Mouse (Mus musculus): ENCODE results near the gene Tango6. TPM values are rescaled to one million over a fixed set of nuclear protein-coding genes. Genes with fewer than 3 reads are reported as not detected.

Tango6 gene
- 4.3 and 4.5 TPM in 2 replicates for total RNA-seq (2012; rRNA removed)
- total RNA-seq (2014; rRNA removed) = 2.1 and 2.9 TPM in 2 replicates
- polyA plus RNA-seq (2012; ENCODE audit: insufficient read length, low read depth) = 5.6 and 6.4 TPM in 2 replicates

DNA sequence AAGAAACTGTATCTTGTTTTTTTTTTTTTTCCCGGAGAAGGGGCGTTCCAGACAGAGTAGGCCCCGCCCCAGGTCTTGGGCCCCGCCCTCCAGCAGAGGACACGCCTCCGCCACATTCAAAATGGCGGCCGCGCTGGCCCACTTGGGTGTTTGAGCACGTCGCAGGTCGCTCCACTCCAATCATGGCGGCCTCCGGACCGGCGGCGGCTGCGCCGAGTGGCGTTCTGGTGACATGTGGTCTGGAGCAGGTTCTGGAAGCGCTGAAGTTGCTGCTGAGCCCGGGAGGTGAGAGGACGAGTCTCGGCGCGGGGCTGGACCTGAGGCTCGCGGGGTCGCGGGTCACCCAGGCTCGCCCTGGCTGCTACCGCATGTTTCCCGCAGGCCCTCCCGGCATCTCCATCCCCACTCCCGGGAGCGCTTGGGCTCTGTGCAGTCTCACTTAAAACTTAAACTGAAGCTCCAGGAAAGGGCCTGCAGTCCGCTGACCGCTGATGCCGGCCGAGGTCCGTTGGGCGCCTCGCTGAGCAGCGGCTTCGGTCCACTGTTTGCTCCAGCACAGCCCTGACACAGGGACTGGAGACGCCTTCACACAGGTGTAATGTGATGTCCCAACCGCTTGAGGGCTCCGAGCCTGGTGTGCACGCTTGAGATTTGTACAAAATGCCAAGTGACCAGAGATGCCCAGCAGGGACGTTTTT, at the start of gene Tango6:
Gene Tango6, plus strand, starts transcription at position 98 of the 698 bp plus-strand sequence.
- peak; percentile 9; the same call in 1 of the 2 replicates for TF ChIP-seq MAX (IDR thresholded peaks at IDR 0.05; ENCODE audit: low read length)
- no peak for TF ChIP-seq BHLHE40 (IDR thresholded peaks at IDR 0.05; ENCODE audit: low read depth, low read length)
- TF ChIP-seq ZMIZ1 (IDR thresholded peaks at IDR 0.05; ENCODE audit: low read depth, low read length) = peak; percentile 79
- no peak; the same call in 1 of the 2 replicates for TF ChIP-seq CHD1 (IDR thresholded peaks at IDR 0.05; ENCODE audit: low read depth, low read length)
- TF ChIP-seq CHD2 (IDR thresholded peaks at IDR 0.05; ENCODE audit: low read length) = no peak
- no peak; the same call in 1 of the 2 replicates for TF ChIP-seq RCOR1 (conservative IDR thresholded peaks at IDR 0.05; ENCODE audit: low read depth, low read length)
- TF ChIP-seq EP300 (IDR thresholded peaks at IDR 0.05; ENCODE audit: low read length) = no peak
- TF ChIP-seq MEF2A (IDR thresholded peaks at IDR 0.05; ENCODE audit: borderline replicate concordance, low read depth, low read length) = no peak
- peak; percentile 73 for TF ChIP-seq HCFC1 (IDR thresholded peaks at IDR 0.05; ENCODE audit: low read depth, low read length)
- TF ChIP-seq ZNF384 (IDR thresholded peaks at IDR 0.05; ENCODE audit: low read depth, low read length) = peak; percentile 95
- TF ChIP-seq CTCF (conservative IDR thresholded peaks at IDR 0.05 in 1 of 2, IDR thresholded peaks at IDR 0.05 in 1 of 2; ENCODE audit: low read depth in 2 of 2, low read length in 2 of 2) = peak; percentile 32 to 69; a peak in 3 of 4 replicates
- no peak for TF ChIP-seq MYC (IDR thresholded peaks at IDR 0.05; ENCODE audit: low read depth, low read length)
- peak; percentile 92 for TF ChIP-seq NELFE (IDR thresholded peaks at IDR 0.05; ENCODE audit: low read depth, low read length)
- 0 out of 2 replicates have a peak, but pooled peaks have one; percentile 44 for TF ChIP-seq KAT2A (IDR thresholded peaks at IDR 0.05; ENCODE audit: insufficient replicate concordance, low read length)
- TF ChIP-seq ETS1 (conservative IDR thresholded peaks at IDR 0.05; ENCODE audit: low read depth, low read length) = no peak
- TF ChIP-seq ELF1 (IDR thresholded peaks at IDR 0.05; ENCODE audit: low read depth, low read length) = peak; percentile 50
- TF ChIP-seq ZC3H11A (IDR thresholded peaks at IDR 0.05; ENCODE audit: low read depth, low read length) = no peak
- TF ChIP-seq GABPA (IDR thresholded peaks at IDR 0.05; ENCODE audit: insufficient replicate concordance, low read depth, low read length) = no peak
- no peak for TF ChIP-seq ZKSCAN1 (IDR thresholded peaks at IDR 0.05; ENCODE audit: borderline replicate concordance, low read depth, low read length)
- TF ChIP-seq MAZ (IDR thresholded peaks at IDR 0.05; ENCODE audit: low read depth, low read length) = no peak
- no peak for TF ChIP-seq JUND (conservative IDR thresholded peaks at IDR 0.05; ENCODE audit: low read depth, low read length)
- peak; percentile 3; the same call in 1 of the 2 replicates for TF ChIP-seq SMC3 (IDR thresholded peaks at IDR 0.05; ENCODE audit: low read depth, low read length)
- TF ChIP-seq POLR2AphosphoS2 (IDR thresholded peaks at IDR 0.05; ENCODE audit: low read depth, low read length) = peak; percentile 62; the same call in 1 of the 2 replicates
- peak; percentile 63; the same call in 1 of the 2 replicates for TF ChIP-seq TBP (conservative IDR thresholded peaks at IDR 0.05; ENCODE audit: low read depth, low read length)
- TF ChIP-seq MAFK (IDR thresholded peaks at IDR 0.05; ENCODE audit: insufficient replicate concordance, low read length) = no peak
- no peak for TF ChIP-seq PAX5 (IDR thresholded peaks at IDR 0.05; ENCODE audit: low read length)
- TF ChIP-seq TCF12 (IDR thresholded peaks at IDR 0.05; ENCODE audit: low read depth, low read length) = peak; percentile 95
- no peak for TF ChIP-seq SIN3A (IDR thresholded peaks at IDR 0.05; ENCODE audit: low read length)
- no peak for TF ChIP-seq UBTF (IDR thresholded peaks at IDR 0.05; ENCODE audit: low read depth, low read length)
- TF ChIP-seq NRF1 (IDR thresholded peaks at IDR 0.05; ENCODE audit: low read depth, low read length) = peak; percentile 73
- TF ChIP-seq POLR2A (IDR thresholded peaks at IDR 0.05; ENCODE audit: low read depth, low read length) = peak; percentile 93
- TF ChIP-seq USF2 (conservative IDR thresholded peaks at IDR 0.05; ENCODE audit: low read depth, low read length) = no peak
- 0 out of 2 replicates have a peak, but pooled peaks have one; percentile 24 for TF ChIP-seq IRF4 (IDR thresholded peaks at IDR 0.05; ENCODE audit: low read depth, low read length)
- no peak for TF ChIP-seq JUN (IDR thresholded peaks at IDR 0.05; ENCODE audit: insufficient read depth, low read depth, low read length)
- TF ChIP-seq USF1 (IDR thresholded peaks at IDR 0.05; ENCODE audit: low read depth, low read length) = no peak
- TF ChIP-seq MXI1 (IDR thresholded peaks at IDR 0.05; ENCODE audit: low read depth, low read length) = peak; percentile 66
- TF ChIP-seq RAD21 (IDR thresholded peaks at IDR 0.05; ENCODE audit: low read depth, low read length) = no peak; the same call in none of the 2 replicates
- TF ChIP-seq E2F4 (IDR thresholded peaks at IDR 0.05; ENCODE audit: insufficient replicate concordance, low read depth, low read length) = no peak
- Histone ChIP-seq H3K4me1 (ENCODE audit: control insufficient read depth in 1 of 2, insufficient read depth in 2 of 2) (peaks cover under 1 to 16% of the 10 kb centered on the region in 2 experiments; a peak in 3 of 4 replicates), H3K79me2 (replicated peaks; ENCODE audit: control insufficient read depth, extremely low read depth, insufficient read depth, poor library complexity, severe bottlenecking) (no peaks in the 10 kb centered on the region), H3K9ac (ENCODE audit: insufficient read depth, low read depth) (peak within 1 kb of the TSS; percentile 54), H3K9me3 (replicated peaks; ENCODE audit: low read length) (no peaks in the 10 kb centered on the region), H3K27ac (ENCODE audit: insufficient read depth, low read depth) (peak within 1 kb of the TSS; percentile 21; the same call in 1 of the 2 replicates), H3K4me3 (replicated peaks in 1 of 3; ENCODE audit: low read depth in 2 of 3, low read length in 2 of 3, poor library complexity in 1 of 3) (peak within 1 kb of the TSS; percentile 71 to 81 (median 71)), H3K27me3 (replicated peaks) (no peaks in the 10 kb centered on the region), H3K4me2 (ENCODE audit: insufficient read depth, low read depth, poor library complexity, severe bottlenecking) (peak within 1 kb of the TSS; percentile 36; the same call in 1 of the 2 replicates), H3K36me3 (replicated peaks in 1 of 2; ENCODE audit: control insufficient read depth in 1 of 2, insufficient read depth in 1 of 2, low read length in 1 of 2) (peaks cover 0 to under 1% of the 10 kb centered on the region in 2 experiments)
- peak; percentile 84 for DNase-seq (ENCODE audit: extremely low read depth)
- dilution Hi-C loops (cut with MboI; ENCODE audit: extremely low pct_ligation_motif_present, extremely low pct_unique_long_range_greater_than_20kb, low sequenced_read_pairs) (no loop called here), in situ Hi-C loops (cut with MboI; ENCODE audit: low pct_ligation_motif_present, low pct_unique_long_range_greater_than_20kb, low sequenced_read_pairs) (no loop called here)

Measured in CH12.LX (cell line).